Mouse (Mus musculus) heart, embryonic 11.5 days (tissue): ENCODE data around the gene Pyy. TPM values are rescaled to one million over a fixed set of nuclear protein-coding genes. Genes with fewer than 3 reads are reported as not detected.

Experiments used
- ATAC-seq: fragments of 200-750 bp; cut with Nextera tagmentation; replicated peaks from 2 replicates; pipeline ENCODE4 v1.8.0; 2017; ENCODE audit warnings: moderate library complexity; ENCODE audit not compliant: insufficient number of reproducible peaks, low FRiP score, low TSS enrichment
- H3K27ac ChIP-seq: fragments of 300-500 bp; sonication (generic); 2 replicates; pipeline ENCODE4 v1.5.1; 2014; ENCODE audit warnings: mild to moderate bottlenecking, low read depth, low read length
- H3K27me3 ChIP-seq: fragments of 300-500 bp; sonication (generic); 2 replicates; pipeline ENCODE4 v1.6.1; 2014; ENCODE audit warnings: mild to moderate bottlenecking, low read length, mixed read lengths; ENCODE audit not compliant: control insufficient read depth, insufficient read depth
- H3K36me3 ChIP-seq: fragments of 300-500 bp; sonication (generic); 2 replicates; pipeline ENCODE4 v1.6.1; 2014; ENCODE audit warnings: mild to moderate bottlenecking, low read length, moderate library complexity, mixed read lengths; ENCODE audit not compliant: control insufficient read depth, insufficient read depth
- H3K4me1 ChIP-seq: fragments of 300-500 bp; sonication (generic); 2 replicates; pipeline ENCODE4 v1.6.1; 2014; ENCODE audit warnings: low read length; ENCODE audit not compliant: control insufficient read depth, insufficient read depth
- H3K4me2 ChIP-seq: fragments of 300-500 bp; sonication (generic); 2 replicates; pipeline ENCODE4 v1.6.1; 2014; ENCODE audit warnings: mild to moderate bottlenecking, moderate library complexity
- H3K4me3 ChIP-seq: fragments of 300-500 bp; sonication (generic); 2 replicates; pipeline ENCODE4 v1.5.1; 2014; ENCODE audit warnings: low read depth, low read length
- H3K9ac ChIP-seq: fragments of 300-500 bp; sonication (generic); 2 replicates; pipeline ENCODE4 v1.6.1; 2014; ENCODE audit warnings: mild to moderate bottlenecking, low read depth, low read length, moderate library complexity
- H3K9me3 ChIP-seq: fragments of 300-500 bp; sonication (generic); replicated peaks from 2 replicates; pipeline ENCODE4 v1.6.1; 2016; ENCODE audit warnings: low read length; ENCODE audit not compliant: control insufficient read depth
- WGBS: fragments of 180-500 bp; shearing (Covaris S2); extraction: QIAGEN DNeasy Blood & Tissue Kit; methylation state at CpG from one replicate; pipeline ENCODE4 v1.1.7; 2014; ENCODE audit not compliant: insufficient replicate concordance; 5-methylcytosine and 5-hydroxymethylcytosine counted together
- polyA plus RNA-seq: library from polyadenylated mRNA; unstranded; fragments of >200 nt; fragmentation: Nextera tagmentation; extraction: Ambion mirVana; gene quantifications from 2 replicates; pipeline ENCODE4 v1.2.1, GENCODE M21; 2014

The Pyy gene
- polyA plus RNA-seq, 1 experiment from 2014 or later: 0.69 TPM

DNA sequence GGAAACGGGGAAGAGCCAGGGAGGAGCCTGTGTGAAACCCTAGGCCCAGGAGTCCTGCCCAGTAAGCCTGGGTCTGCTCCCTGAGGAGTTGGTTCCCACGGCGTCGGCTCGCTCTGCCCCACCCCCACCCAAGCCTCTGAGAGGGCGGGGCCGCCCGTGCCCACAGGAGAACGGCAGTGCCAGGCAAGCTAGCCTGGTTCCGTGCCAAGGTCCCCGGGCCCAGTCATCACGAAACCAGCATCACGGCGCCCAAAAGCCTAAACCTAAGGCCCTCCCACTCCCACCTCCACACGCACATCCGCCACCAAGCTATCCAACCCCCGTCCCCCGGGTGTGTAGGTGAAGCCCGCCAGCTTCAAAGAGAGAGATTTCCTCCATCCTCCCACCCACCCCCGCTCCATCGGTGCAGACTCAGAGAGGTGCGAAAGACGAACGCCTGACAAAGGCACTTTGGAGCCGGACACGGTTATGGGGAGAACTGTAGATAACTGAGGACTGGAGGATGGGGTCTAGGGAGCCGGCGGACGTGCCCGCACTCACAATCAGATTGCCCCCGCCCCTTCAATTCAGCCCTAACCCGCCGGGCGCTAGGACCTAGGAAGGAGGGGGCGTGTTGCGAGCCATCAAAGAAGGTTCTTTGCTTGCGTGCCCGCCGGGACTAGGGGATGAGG is 20.4 kb downstream of the Pyy start:
- peak; percentile 64 for ATAC-seq
- Histone ChIP-seq H3K27me3 (no peaks in the 10 kb centered on the region), H3K9ac (peak overlapping the region; percentile 80), H3K4me2 (peak overlapping the region; percentile 91), H3K4me3 (peak overlapping the region; percentile 80), H3K4me1 (peaks cover 15% of the 10 kb centered on the region), H3K36me3 (peaks cover 4% of the 10 kb centered on the region; the same call in 1 of the 2 replicates), H3K9me3 (no peaks in the 10 kb centered on the region; the same call in none of the 2 replicates), H3K27ac (peak overlapping the region; percentile 89)
- WGBS: under 1% methylated on average over 39 of the region's 39 CpGs

DNA sequence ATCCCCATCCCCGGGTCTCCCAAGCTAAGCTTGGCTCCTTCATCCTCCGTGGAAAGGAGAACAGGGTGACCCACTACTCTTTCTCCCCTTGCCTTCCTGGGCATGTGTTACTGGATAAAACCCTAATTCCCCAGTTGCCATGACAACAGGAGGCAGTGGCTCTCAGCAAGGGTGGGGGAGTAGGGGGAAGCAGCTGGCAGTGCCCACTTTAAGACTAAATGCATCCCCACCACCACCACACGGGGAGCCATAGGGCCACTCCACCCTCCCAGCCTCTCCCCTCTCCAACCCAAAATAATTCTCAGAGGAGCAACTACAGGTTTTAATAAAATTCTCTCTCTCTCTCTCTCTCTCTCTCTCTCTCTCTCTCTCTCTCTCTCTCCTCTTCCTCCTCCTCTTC is 21.3 kb downstream of the Pyy start:
- 22% methylated on average over 3 of the region's 3 CpGs for WGBS

DNA sequence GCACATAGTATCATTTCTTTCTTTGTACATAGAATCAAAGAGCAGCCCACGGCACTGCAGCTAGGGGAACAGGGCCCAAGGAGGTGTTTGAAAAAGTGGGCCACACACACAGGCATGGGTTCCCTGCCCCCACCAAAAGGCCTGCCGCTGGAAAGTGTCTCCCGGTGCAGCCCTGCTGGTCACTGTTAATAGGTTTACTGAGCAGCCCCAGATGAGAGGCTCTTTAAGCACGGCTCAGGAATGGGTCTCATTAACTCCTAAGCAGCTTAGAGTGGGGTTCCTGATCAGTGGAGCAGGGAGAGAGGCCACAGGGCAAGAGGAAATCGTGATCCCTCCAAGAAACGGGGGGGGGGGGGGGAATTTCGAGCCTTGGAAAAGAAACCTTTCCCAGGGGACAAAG is 23.5 kb downstream of the Pyy start:
- no peaks in the 10 kb centered on the region for H3K27me3 ChIP-seq
- H3K9me3 ChIP-seq: no peaks in the 10 kb centered on the region; the same call in none of the 2 replicates
- no peak overlapping the region for H3K27ac ChIP-seq
- ATAC-seq: no peak
- H3K4me1 ChIP-seq: peaks cover 15% of the 10 kb centered on the region
- WGBS: 55% methylated on average over 7 of the region's 7 CpGs
- H3K36me3 ChIP-seq: peaks cover 4% of the 10 kb centered on the region; the same call in 1 of the 2 replicates
- H3K9ac ChIP-seq: no peak overlapping the region
- H3K4me2 ChIP-seq: no peak overlapping the region
- no peak overlapping the region for H3K4me3 ChIP-seq

More for the DNA sequence above, 21.3 kb downstream of the Pyy start:
- Histone ChIP-seq H3K27me3 (no peaks in the 10 kb centered on the region), H3K9me3 (no peaks in the 10 kb centered on the region; the same call in none of the 2 replicates), H3K4me2 (peak overlapping the region; percentile 91), H3K9ac (no peak overlapping the region), H3K27ac (0 out of 2 replicates have a peak overlapping the region, but pooled peaks have one; percentile 15), H3K4me3 (peak overlapping the region; percentile 80), H3K4me1 (peaks cover 18% of the 10 kb centered on the region), H3K36me3 (peaks cover 4% of the 10 kb centered on the region; the same call in 1 of the 2 replicates)
- ATAC-seq: no peak

DNA sequence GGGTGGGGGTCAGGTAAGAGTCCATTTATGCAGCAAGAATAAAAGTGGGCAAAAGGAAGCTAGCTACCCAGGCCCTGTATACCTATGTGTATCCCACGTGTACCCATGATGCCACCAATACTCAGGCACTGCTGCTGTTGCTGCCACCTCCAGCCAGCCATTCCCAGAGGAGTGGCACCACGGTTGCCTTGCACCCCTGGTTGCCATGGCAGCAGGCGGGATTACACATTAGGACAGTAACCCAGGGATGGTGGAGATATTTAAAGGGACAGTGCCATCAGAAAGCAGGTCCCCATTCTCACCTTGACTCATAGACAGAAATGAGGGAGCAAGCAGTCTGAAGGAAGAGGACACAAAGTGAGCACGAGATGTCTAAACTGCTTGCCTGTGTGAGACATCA is 24.4 kb downstream of the Pyy start:
- Histone ChIP-seq H3K4me3 (no peak overlapping the region), H3K9me3 (no peaks in the 10 kb centered on the region; the same call in none of the 2 replicates), H3K36me3 (peaks cover 4% of the 10 kb centered on the region; the same call in 1 of the 2 replicates), H3K4me1 (peaks cover 15% of the 10 kb centered on the region), H3K27ac (no peak overlapping the region; the same call in 1 of the 2 replicates), H3K4me2 (no peak overlapping the region), H3K27me3 (no peaks in the 10 kb centered on the region), H3K9ac (no peak overlapping the region)
- 62% methylated on average over 4 of the region's 4 CpGs for WGBS
- ATAC-seq: no peak

DNA sequence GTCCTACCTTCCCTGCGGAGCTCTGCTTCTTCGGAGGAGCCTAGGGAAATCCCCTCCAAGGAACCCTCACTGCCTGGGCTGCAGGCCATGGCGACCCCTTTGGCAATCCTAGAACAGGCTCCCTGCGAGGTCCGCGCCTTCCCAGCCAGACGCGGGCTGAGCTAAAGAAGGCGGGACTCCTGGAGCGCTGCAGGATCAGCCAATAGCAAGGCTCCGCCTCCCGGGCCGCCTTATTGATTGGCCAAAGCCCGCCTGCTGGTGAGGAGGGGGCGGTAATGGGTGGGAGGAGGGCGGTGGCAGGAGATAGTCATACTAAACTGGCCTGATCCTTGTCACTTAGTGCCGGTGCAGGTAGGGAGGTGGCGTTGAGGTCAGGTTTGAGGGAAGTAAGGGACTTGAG is 25.3 kb downstream of the Pyy start:
- H3K4me3 ChIP-seq: peak overlapping the region; percentile 38
- peak overlapping the region; percentile 81 for H3K4me2 ChIP-seq
- WGBS: under 1% methylated on average over 18 of the region's 18 CpGs
- H3K4me1 ChIP-seq: peaks cover 15% of the 10 kb centered on the region
- H3K27ac ChIP-seq: no peak overlapping the region
- H3K27me3 ChIP-seq: no peaks in the 10 kb centered on the region
- H3K9me3 ChIP-seq: no peaks in the 10 kb centered on the region; the same call in none of the 2 replicates
- H3K36me3 ChIP-seq: peaks cover 4% of the 10 kb centered on the region; the same call in 1 of the 2 replicates
- peak overlapping the region; percentile 60 for H3K9ac ChIP-seq
- ATAC-seq: peak; percentile 73; the same call in 1 of the 2 replicates

DNA sequence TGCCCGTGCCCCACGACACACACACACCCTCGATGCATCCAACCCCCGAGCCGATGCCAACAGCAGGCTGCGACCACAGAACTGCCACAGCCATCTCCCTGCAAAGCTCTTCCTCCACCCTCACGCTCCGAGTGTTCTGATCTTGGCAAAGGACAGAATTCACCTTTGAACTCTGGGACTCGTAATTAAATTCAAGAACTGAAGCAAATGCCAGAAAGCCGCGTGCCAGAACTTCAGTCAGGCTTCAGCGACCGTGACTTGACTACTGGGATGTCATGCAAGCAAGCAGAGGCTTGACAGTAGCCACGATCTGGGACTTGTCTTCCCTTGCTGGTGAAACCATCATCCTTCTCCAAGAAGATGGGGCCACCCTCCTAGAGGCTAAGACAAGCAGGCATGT is 33.9 kb downstream of the Pyy start:
- no peak overlapping the region for H3K4me2 ChIP-seq
- 0 out of 2 replicates have a peak, but pooled peaks cover 2% of the 10 kb centered on the region for H3K36me3 ChIP-seq
- H3K27ac ChIP-seq: no peak overlapping the region
- no peaks in the 10 kb centered on the region for H3K27me3 ChIP-seq
- WGBS: 87% methylated on average over 14 of the region's 14 CpGs
- ATAC-seq: no peak
- no peak overlapping the region for H3K9ac ChIP-seq
- no peak overlapping the region for H3K4me3 ChIP-seq
- peaks cover 9% of the 10 kb centered on the region for H3K4me1 ChIP-seq
- no peaks in the 10 kb centered on the region for H3K9me3 ChIP-seq

DNA sequence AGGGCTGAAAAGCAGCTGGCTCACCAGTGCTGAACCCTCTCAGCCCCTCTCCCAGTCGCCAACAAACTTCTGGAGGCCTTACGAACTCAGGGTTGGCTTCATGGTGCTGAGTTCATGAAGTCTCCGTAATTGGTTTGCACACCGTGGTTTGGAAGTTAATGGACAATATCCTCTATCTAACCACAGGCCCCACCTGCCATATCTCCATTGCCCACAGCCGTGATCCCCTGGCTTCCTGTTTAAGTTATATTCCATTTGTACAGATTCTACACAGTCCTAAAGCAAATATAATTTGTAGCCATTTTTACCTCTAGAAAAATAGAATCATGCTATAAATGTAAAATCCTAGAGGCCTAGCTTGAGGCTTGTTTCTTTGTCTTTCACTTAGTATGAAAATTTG is 34.9 kb downstream of the Pyy start:
- ATAC-seq: no peak
- H3K4me2 ChIP-seq: no peak overlapping the region
- 75% methylated on average over 5 of the region's 5 CpGs for WGBS
- no peak overlapping the region for H3K9ac ChIP-seq
- H3K9me3 ChIP-seq: no peaks in the 10 kb centered on the region
- no peaks in the 10 kb centered on the region for H3K27me3 ChIP-seq
- peaks cover 9% of the 10 kb centered on the region for H3K4me1 ChIP-seq
- H3K4me3 ChIP-seq: no peak overlapping the region
- 0 out of 2 replicates have a peak, but pooled peaks cover 2% of the 10 kb centered on the region for H3K36me3 ChIP-seq
- no peak overlapping the region for H3K27ac ChIP-seq

DNA sequence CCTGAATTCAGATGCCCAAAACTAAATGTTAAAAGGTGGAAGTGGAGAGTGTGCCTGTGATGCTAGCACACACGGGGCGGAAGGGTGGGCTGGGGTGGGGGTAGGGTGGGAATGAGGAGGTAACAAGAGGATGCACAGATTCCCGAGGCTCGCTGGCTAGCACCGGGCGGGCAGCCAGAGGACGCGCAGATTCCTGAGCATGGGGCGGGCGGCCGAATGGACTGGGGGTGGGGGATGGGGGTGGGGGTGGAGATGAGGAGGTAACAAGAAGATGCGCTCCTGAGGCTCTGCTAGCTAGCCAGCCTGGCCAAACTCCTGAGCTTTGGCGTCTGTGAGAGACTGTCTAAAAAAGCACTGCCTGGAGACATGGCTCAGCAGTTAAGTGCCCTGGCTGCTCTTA is 37.2 kb downstream of the Pyy start:
- Histone ChIP-seq H3K27ac (no peak overlapping the region), H3K9me3 (no peaks in the 10 kb centered on the region), H3K36me3 (0 out of 2 replicates have a peak, but pooled peaks cover 2% of the 10 kb centered on the region), H3K4me3 (0 out of 2 replicates have a peak overlapping the region, but pooled peaks have one; percentile 19), H3K9ac (no peak overlapping the region), H3K4me2 (peak overlapping the region; percentile 56), H3K4me1 (peaks cover 9% of the 10 kb centered on the region), H3K27me3 (no peaks in the 10 kb centered on the region)
- 0% methylated on average over 13 of the region's 13 CpGs for WGBS
- ATAC-seq: no peak; the same call in 1 of the 2 replicates
